Mouse (Mus musculus): ENCODE results near the gene Tubb1.

Tubb1 gene

DNA sequence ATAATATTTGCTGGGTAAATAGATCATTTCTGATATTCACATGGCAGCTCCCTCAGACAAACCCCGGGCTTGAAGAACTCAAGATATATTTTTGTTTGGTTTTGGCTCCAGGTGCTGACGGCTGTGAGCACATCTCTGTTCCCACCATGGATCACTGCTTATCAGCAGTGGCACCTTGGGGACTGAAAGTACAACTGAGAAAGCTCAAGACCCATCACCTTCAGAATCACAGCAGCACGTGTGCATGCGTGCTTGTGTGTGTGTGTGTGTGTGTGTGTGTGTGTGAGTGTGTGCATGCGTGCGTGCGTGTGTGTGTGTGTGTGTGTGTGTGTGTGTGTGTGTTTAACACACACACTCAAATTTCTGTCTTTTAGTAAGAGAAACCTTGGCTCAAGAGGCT lies 6.1 kb upstream of the Tubb1 start:
- no peak for DNase-seq

DNA sequence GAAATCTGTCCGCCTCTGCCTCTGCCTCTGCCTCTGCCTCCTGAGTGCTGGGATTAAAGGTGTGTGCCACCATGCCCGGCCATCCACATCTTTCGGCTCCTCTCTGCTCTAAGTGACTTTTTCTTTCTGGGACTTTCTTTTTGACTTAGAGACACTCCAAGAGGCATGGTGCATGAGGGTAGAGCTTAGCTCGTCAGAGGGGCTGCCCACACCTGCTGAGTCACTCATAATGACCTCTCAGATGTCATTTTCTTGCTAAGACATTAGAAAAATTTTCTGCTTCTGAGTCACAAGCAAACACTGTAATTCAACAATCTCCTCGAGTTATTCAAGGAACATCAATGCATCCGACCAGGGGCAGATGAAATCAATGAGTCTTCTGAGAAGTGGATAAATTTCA lies 5.5 kb upstream of the Tubb1 start:
- DNase-seq, result no peak

GRCm38 (mm10) chr2:174446492-174446891 lies 4.0 kb upstream of the Tubb1 start:
- DNase-seq, result no peak

DNA sequence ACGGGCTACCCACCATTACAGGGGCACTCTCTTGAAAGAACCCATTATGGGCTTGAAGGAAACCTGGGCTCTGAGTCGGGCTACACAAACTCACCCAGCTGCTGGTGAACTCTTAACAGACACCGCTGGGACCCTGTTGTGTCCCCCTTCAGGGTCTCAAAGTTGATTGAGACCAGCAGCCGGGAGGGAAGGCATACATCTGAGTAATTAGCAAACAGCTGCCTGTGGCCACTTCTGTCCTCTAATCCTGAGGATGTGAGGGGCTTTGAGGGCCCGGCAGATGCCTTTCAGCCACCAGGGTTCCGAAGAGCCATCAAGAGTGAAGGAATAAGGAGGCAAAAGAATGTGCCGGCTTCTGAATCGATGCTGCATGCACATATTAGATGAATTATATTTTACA lies 3.6 kb upstream of the Tubb1 start:
- DNase-seq, result no peak

DNA sequence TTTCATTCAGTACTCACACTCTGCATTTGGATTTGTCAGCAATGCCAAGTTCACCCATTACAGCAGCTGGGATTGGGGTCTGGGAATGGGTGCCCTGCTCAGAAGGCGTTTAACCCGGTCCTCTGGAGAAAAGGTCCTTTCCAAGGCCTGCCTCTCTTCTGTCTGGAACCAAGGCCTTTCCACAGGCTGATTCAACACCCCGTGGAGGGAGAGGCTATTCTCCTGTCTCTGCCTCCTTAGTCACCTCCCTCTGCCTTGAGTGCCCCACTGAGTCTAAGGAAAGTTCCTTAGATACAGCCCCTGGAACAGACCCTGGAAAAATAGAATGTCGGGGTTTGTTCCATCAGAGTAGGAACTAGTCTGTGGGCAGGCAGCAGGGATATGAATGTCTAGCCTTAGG lies 2.1 kb upstream of the Tubb1 start:
- DNase-seq, result no peak

- peak; percentile 93 for DNase-seq
Observed at GRCm38 (mm10) chr2:174453681-174454080, 3.2 kb downstream of the Tubb1 start.

DNA sequence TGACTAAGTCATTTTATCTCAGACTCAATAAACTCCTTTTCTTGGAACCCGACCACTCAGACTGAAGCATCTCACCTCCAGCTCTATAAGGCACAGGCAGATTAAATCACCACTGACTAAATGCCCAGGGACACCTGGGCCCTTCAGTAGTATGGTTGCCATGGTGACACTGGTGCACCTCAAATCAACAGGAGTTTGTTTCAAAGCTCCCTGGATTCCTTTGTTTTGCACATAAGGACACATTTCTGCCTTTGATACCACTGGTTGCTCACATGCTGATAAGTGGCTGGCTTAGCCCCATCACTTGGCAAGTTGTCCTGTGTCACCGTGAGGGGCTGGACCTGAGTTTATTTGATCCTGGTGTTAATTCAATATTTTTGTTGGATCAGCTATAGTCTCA lies 8.9 kb downstream of the Tubb1 start:
- no peak for DNase-seq

- no peak for DNase-seq
Observed at GRCm38 (mm10) chr2:174463370-174463769, 12.9 kb downstream of the Tubb1 start.

DNA sequence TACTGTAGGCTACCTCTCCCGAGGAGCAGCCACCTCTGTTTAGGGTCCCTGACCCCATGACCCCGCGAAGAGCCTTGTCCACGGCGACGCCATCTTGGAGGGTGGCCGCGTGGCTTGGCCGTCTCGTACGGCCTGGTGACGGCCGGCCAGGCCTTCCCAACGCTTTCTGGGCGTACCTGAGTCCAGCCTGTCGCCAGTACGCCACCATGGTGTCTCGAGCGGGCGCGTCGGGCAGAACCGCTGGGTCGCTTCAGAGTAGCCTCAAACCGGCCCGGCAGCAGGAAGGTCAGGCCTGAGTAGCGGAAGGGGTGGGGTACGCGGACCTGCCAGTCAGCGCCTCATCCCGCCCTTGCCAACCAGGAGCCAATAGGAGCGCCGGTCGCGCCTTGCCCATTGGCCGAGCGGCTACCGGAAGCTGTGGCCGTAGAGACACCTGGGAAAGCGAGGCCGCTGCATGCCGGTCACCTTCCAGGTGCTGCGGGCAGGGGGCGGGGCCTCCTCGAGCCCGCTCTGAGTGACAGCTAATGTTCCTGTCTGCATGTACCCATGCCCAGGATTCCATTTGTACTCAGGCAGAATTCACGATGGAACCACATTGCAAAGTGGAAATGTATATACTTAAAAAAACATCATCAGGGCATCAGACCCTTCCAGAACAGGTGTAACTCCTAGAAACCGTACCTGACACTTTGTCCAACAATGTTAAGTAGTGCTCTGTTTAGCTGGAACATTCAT lies 13.5 kb downstream of the Tubb1 start, which contains the start of gene Atp5e:
TSS of gene Atp5e (minus strand) at position 317 of the 735 bp plus-strand sequence.
- peak; percentile 97 for DNase-seq

- DNase-seq, result peak; percentile 26
Observed at GRCm38 (mm10) chr2:174470333-174470732, 19.8 kb downstream of the Tubb1 start.

GRCm38 (mm10) chr2:174470786-174471405 lies 20.4 kb downstream of the Tubb1 start:
- DNase-seq, result no peak

- DNase-seq, result no peak
Observed at GRCm38 (mm10) chr2:174472407-174472806, 21.9 kb downstream of the Tubb1 start.

DNA sequence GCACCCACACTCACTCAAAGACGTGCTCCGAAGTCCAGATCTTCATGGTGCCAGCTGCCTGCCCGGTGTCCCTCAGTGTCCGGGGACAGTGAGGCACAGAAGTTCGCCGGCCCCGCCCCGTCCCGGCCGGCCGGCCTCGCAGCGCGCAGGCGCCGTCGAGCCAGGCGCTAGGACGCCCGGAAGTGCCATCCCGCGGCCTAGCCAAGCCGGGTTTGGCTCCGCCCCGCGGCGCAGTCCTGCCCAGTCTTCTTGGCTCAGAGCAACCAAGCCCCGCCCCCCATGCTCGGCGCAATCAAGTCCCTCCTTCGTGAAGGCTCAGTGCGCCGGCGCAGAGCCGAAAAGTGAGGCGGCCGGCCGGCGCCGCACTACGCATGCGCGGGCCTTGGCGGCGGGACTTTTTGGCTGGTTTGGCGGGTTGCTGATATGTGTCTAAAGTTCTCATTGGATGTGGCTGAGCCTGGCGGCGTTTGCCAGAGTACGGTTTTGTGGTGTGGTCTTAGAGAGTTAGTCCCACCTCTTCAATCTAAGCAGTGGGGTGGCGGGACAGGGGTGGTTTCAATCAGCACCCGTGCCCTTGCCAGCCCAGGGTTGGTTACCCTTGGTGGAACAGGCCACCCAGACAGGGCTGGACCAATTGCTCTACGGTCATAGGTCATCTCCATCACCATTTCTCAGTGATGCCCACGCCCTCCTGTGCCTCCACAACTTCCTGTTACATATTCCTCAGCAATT lies 22.5 kb downstream of the Tubb1 start, which contains the start of gene Prelid3b:
TSS of gene Prelid3b (minus strand) at position 264 of the 732 bp plus-strand sequence.
- DNase-seq, result peak; percentile 100

GRCm38 (mm10) chr2:174473550-174473927 lies 23.0 kb downstream of the Tubb1 start:
- no peak for DNase-seq

DNA sequence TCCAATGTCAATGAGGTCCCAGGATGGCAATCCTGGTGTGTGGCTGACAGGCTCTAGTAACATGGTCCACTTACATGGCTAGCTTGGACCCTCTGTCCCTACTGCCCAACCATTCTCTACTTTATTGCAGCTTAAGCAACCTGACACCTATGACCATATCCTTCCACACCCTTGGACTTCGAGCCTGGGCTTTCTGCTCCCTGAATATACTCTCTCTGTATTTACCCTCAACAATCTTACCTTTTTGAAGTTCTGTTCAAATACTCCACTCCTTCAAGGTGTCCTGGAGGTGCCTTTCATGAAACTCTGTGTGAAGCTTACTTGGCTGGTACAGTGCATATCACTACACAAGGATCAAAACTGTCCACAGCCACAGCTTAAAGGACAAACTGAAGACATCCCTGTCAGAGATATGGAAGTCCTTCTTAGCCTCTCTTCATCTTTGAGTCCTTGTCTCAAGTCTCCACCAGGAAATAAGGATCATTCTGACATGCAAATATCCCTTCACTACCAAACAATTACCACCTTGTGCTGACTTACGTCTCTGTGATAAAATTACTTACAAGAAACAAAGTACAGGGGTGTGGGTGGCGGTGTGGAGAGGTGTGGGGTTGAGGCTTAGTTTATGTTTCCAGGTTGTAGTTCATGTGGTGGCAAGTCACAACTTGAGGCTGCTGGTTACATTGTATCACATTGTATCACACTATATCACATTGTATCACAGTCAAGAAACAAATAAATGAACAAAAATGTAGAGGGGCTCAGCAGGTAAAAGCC lies 27.2 kb downstream of the Tubb1 start:
- DNase-seq, result no peak

DNA sequence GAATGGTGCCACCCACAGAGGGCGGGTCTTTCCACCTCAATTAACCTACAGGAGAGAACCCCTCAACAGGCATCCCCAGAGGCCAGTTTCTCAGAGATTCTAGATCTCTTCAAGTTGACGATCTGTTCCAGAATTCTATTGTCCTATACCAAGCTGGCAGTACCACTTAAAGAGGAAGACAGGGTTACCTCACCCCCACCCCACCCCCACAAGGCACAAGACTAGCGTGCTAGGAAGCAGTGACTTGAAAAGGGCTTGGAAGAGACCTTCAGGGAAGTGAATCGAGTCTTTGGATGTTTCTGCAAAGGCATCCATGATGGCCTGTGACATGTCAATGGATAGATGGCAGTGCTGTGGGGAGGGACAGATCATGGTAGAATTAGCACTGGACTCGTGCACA lies 28.3 kb downstream of the Tubb1 start:
- no peak for DNase-seq

DNA sequence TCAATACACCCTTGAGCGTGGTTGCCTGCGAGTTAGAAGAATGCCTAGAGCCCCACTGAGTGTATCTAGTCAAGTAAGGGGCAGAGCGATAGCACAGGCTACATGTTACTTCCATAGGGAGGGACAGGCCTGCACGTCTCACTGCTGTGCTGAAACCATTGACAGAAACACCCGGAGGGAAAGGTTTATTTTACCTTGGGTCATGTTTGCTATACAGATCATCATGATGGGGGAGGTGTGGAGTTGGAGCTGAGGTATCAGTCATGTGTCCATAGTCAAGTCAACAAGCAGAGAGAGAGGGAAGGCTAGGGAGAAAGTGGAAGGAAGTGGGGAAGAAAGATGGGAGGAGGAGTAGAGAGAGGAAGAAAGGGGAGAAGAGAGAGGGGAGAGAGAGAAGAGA lies 36.5 kb downstream of the Tubb1 start:
- DNase-seq, result no peak

DNA sequence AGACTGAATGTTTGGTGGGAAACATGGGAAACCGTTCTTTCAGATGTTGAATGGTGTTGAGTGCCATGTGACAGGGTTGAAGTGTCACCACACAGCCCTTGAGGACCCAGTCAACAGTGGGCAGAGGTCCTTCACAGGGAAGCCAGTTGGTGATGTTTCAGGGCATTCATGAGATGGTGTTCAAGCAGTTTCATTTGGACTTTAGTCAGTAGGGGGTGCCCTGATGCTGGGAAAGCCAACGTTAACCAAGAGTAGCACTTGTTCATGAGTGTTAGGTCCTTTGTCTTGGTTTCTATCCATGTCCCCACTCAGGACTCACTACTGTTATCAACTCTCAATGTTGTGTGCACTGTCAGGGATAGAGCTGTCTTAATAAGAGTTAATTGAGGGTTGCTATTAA lies 42.4 kb downstream of the Tubb1 start:
- DNase-seq, result no peak

GRCm38 (mm10) chr2:174500814-174501503 lies 50.5 kb downstream of the Tubb1 start:
- no peak for DNase-seq

- DNase-seq, result no peak
Observed at GRCm38 (mm10) chr2:174501517-174501916, 51.0 kb downstream of the Tubb1 start.

- no peak for DNase-seq
Observed at GRCm38 (mm10) chr2:174502321-174502720, 51.8 kb downstream of the Tubb1 start.

DNA sequence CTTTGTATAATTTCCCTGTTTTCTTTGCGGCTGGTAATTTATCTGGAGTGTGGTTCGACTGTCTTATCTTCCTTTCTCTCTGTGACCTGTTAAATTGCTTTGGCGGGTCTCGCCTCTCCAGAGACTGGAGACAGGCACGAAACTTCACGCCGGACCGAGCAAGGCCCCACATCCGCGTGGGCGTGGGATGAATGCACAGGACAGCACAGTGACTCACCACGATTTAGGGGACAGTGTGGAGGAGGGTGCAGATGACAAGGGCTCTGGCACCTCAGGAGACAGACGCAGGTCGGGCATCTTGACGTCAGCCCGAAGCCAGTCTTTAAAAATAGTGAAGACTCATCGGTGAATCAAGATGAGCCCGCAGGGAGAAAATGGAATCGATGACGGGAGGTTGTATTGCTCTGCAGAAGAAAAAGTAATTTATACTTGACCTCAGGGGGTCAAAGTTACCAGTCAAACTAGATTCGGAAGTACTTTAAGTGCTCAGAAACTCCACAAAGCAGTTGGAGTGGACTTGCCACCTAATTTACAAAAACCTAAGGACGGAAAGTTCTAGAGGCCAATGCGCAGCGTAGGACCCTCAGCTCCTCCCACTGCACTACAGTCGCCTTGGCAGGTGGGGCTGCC lies 52.5 kb downstream of the Tubb1 start:
- no peak for DNase-seq

Data from liver (tissue).